Mouse (Mus musculus): Measurements from ENCODE around the gene Olfr955. TPM values are rescaled to one million over a fixed set of nuclear protein-coding genes. Genes with fewer than 3 reads are reported as not detected.

Gene Olfr955
- not detected for polyA plus RNA-seq (2017; shearing (Covaris generic))

GRCm38 (mm10) chr9:39471844-39472243 lies at the start of gene Olfr955:
Olfr955 (minus strand) TSS chr9:39471944.

GRCm38 (mm10) chr9:39515531-39515930 lies 43.8 kb upstream of the Olfr955 start, which contains the start of gene Olfr957:
Olfr957 (minus strand) TSS chr9:39515809.

DNA sequence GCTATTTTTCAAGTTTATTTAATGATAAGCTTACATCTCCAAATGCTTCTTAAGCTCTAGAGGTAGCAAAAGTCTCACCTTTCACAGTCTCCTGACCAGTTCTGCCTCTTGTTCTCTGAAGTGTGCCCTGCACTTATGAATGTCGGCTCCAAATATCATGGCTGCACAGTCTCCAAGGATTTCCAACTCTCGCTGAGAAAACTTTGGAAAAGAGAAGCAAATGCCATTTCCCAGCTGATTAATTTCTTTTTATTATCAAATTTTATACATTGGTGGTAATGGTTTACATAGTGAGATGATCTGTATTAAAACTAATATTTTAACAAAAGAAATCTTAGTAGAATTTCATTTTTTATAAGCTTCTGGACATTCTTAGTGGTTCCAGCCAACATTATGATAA lies 22.2 kb upstream of the Olfr955 start, which contains the start of gene Olfr44:
Olfr44 (minus strand) TSS at position 101 of the 400 bp plus-strand sequence.

DNA sequence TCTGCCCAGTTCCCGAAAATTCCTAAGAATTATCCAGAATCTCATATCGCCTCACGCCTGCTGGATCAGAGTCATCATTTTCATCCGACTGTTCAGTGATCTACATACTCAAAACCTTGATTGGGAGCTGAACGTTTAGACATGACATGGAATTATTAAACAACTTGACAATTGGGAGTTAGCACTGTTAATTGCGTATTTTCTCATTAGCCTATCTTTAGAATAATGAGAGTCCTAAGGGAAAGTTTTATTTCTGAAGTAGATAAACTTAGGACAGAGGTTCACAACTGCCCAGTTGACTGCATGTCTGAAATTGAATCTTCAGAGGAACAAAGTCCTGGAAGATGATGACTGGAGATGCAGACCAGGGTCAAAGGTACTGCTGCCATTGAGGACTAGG lies 15.3 kb downstream of the Olfr955 start, which contains the start of gene Olfr954:
Olfr954 (plus strand) TSS at position 301 of the 400 bp plus-strand sequence.

GRCm38 (mm10) chr9:39427048-39427447 lies 44.7 kb downstream of the Olfr955 start, which contains the start of gene Olfr952:
Olfr952 (minus strand) TSS chr9:39427148.

Other genes starting within 250 kb of the Olfr955 start
- not detected for gene Olfr1537, start 221.9 kb downstream of the Olfr955 start, polyA plus RNA-seq (2017; shearing (Covaris generic))
- gene Olfr945, start 195.1 kb downstream of the Olfr955 start, polyA plus RNA-seq (2017; shearing (Covaris generic)): not detected
- gene Olfr948, start 145.9 kb downstream of the Olfr955 start, polyA plus RNA-seq (2017; shearing (Covaris generic)): not detected
- not detected for gene Olfr951, start 84.5 kb downstream of the Olfr955 start, polyA plus RNA-seq (2017; shearing (Covaris generic))
- not detected for gene Olfr952, start 44.8 kb downstream of the Olfr955 start, polyA plus RNA-seq (2017; shearing (Covaris generic))
- not detected for gene Olfr954, start 15.2 kb downstream of the Olfr955 start, polyA plus RNA-seq (2017; shearing (Covaris generic))
- gene Olfr44, start 22.1 kb upstream of the Olfr955 start, polyA plus RNA-seq (2017; shearing (Covaris generic)): not detected
- not detected for gene Olfr957, start 43.9 kb upstream of the Olfr955 start, polyA plus RNA-seq (2017; shearing (Covaris generic))
- not detected for gene Olfr958, start 82.1 kb upstream of the Olfr955 start, polyA plus RNA-seq (2017; shearing (Covaris generic))
- not detected for gene Olfr959, start 103.6 kb upstream of the Olfr955 start, polyA plus RNA-seq (2017; shearing (Covaris generic))
- not detected for gene AW551984, start 132.5 kb upstream of the Olfr955 start, polyA plus RNA-seq (2017; shearing (Covaris generic))
- gene Olfr148, start 138.7 kb upstream of the Olfr955 start, polyA plus RNA-seq (2017; shearing (Covaris generic)): not detected
- gene Olfr960, start 149.4 kb upstream of the Olfr955 start, polyA plus RNA-seq (2017; shearing (Covaris generic)): not detected
- not detected for gene Olfr961, start 173.1 kb upstream of the Olfr955 start, polyA plus RNA-seq (2017; shearing (Covaris generic))
- not detected for gene Olfr963, start 195.3 kb upstream of the Olfr955 start, polyA plus RNA-seq (2017; shearing (Covaris generic))
- gene Olfr149, start 235.2 kb upstream of the Olfr955 start, polyA plus RNA-seq (2017; shearing (Covaris generic)): not detected
- not detected for gene Olfr965, start 239.4 kb upstream of the Olfr955 start, polyA plus RNA-seq (2017; shearing (Covaris generic))